Comparison of ENCODE assay signal across 13 mouse cellular contexts in genomic region chr2:30257699-30258460, GRCm38 (mm10). TPM values are rescaled to one million over a fixed set of nuclear protein-coding genes. Genes with fewer than 3 reads are reported as not detected.
A peak's percentile ranks its signal among the peaks of the same experiment; 100 is the strongest.
DNase-seq lines count a peak whose midpoint lies in the region; ATAC-seq and TF ChIP-seq lines count a peak whose summit lies in the region.
"Had no signal": no experiment of that assay in that cellular context is flagged by ENCODE, and none has a peak within 500 bp of the region (broad histone marks: within the 10 kb centered on the region; RNA-seq: fewer than 3 reads in every experiment).

No protein-coding gene starts in this region.

- no peaks in the 10 kb centered on the region for H3K27me3 ChIP-seq in heart, embryonic 10.5 days (ENCODE audit: insufficient read depth, poor library complexity, severe bottlenecking)
- H3K27me3 ChIP-seq in lung, embryonic 15.5 days, result no peaks in the 10 kb centered on the region
- no peaks in the 10 kb centered on the region for H3K27me3 ChIP-seq in heart, embryonic 13.5 days (replicated peaks)
- no peaks in the 10 kb centered on the region for H3K27me3 ChIP-seq in small intestine, adult 2 months (ENCODE audit: control insufficient read depth, insufficient read depth, low read length)

- TF ChIP-seq POLR2A in lung, adult 2 months (IDR thresholded peaks at IDR 0.05; ENCODE audit: borderline replicate concordance, extremely low read depth, low read depth, low read length), result no peak
- no peak for TF ChIP-seq POLR2A in small intestine, adult 2 months (IDR thresholded peaks at IDR 0.05; ENCODE audit: low read depth, low read length)

- H3K4me2 ChIP-seq in lung, embryonic 15.5 days, result no peak overlapping the region
- H3K4me2 ChIP-seq in heart, embryonic 13.5 days, result peak overlapping the region; percentile 18; the same call in 1 of the 2 replicates

- no peak overlapping the region for H3K4me3 ChIP-seq in heart, embryonic 10.5 days
- H3K4me3 ChIP-seq in lung, embryonic 15.5 days, result no peak overlapping the region
- H3K4me3 ChIP-seq in lung, adult 2 months (replicated peaks; ENCODE audit: extremely low read depth, low read depth, low read length), result no peak overlapping the region
- H3K4me3 ChIP-seq in heart, embryonic 13.5 days, result no peak overlapping the region
- no peak overlapping the region for H3K4me3 ChIP-seq in small intestine, adult 2 months (ENCODE audit: low read depth, low read length)

- H3K27ac ChIP-seq in heart, embryonic 10.5 days, result peak overlapping the region; percentile 42
- H3K27ac ChIP-seq in lung, embryonic 15.5 days, result 0 out of 2 replicates have a peak overlapping the region, but pooled peaks have one; percentile 11
- peak overlapping the region; percentile 74 for H3K27ac ChIP-seq in heart, embryonic 13.5 days (replicated peaks)
- peak overlapping the region; percentile 80 for H3K27ac ChIP-seq in small intestine, adult 2 months (ENCODE audit: insufficient read depth, low read depth, low read length)

- intact Hi-C loops in heart, postnatal 14 days (cut with DNase I), result loop anchor here (1.0 kb wide), 1 partner anchor 16 kb away; no protein-coding TSS in a partner anchor

- DNase-seq in heart, embryonic 10.5 days (ENCODE audit: low spot score), result no peak
- no peak for DNase-seq in heart, postnatal 14 days
- DNase-seq in lung, adult 2 months, result no peak
- DNase-seq in frontal cortex, postnatal 14 days (ENCODE audit: low spot score in 2 of 2), result no peak
- no peak for DNase-seq in gastrocnemius, adult 18-20 months (ENCODE audit: low spot score)
- DNase-seq: cerebellum, postnatal 36 days; retina, postnatal 1 day had no signal

- H3K4me1 ChIP-seq in heart, embryonic 10.5 days, result peaks cover 30% of the 10 kb centered on the region
- peaks cover 2% of the 10 kb centered on the region; the same call in 1 of the 2 replicates for H3K4me1 ChIP-seq in lung, embryonic 15.5 days
- H3K4me1 ChIP-seq in lung, adult 2 months (ENCODE audit: control insufficient read depth, insufficient read depth, low read length), result peaks cover 20% of the 10 kb centered on the region
- peaks cover 48% of the 10 kb centered on the region for H3K4me1 ChIP-seq in heart, embryonic 13.5 days
- peaks cover 12% of the 10 kb centered on the region for H3K4me1 ChIP-seq in small intestine, adult 2 months (ENCODE audit: control insufficient read depth, insufficient read depth, insufficient read length, low read length)

- no peak for TF ChIP-seq CTCF in lung, adult 2 months (IDR thresholded peaks at IDR 0.05; ENCODE audit: insufficient read depth, low read length)
- no peak for TF ChIP-seq CTCF in small intestine, adult 2 months (IDR thresholded peaks at IDR 0.05; ENCODE audit: extremely low read depth, insufficient read length, insufficient replicate concordance, low read depth, low read length)

- H3K9me3 ChIP-seq in heart, embryonic 10.5 days, result no peaks in the 10 kb centered on the region
- H3K9me3 ChIP-seq in lung, embryonic 15.5 days, result no peaks in the 10 kb centered on the region
- H3K9me3 ChIP-seq in heart, embryonic 13.5 days, result no peaks in the 10 kb centered on the region

- WGBS in heart, embryonic 10.5 days, result 88% methylated on average over 7 of the region's 7 CpGs
- 73% methylated on average over 7 of the region's 7 CpGs for WGBS in lung, embryonic 15.5 days
- WGBS in lung, adult 2 months, result 55% methylated on average over 7 of the region's 7 CpGs
- WGBS in heart, embryonic 13.5 days, result 73% methylated on average over 7 of the region's 7 CpGs
- 74% methylated on average over 7 of the region's 7 CpGs for WGBS in small intestine, adult 2 months

- H3K9ac ChIP-seq in lung, embryonic 15.5 days, result no peak overlapping the region
- peak overlapping the region; percentile 42; the same call in 1 of the 2 replicates for H3K9ac ChIP-seq in heart, embryonic 13.5 days

- ATAC-seq in lung, embryonic 15.5 days (ENCODE audit: borderline replicate concordance, extremely low read depth, low FRiP score, low TSS enrichment), result no peak
- ATAC-seq in heart, embryonic 13.5 days (ENCODE audit: extremely low read depth, insufficient number of reproducible peaks, low FRiP score, low TSS enrichment), result no peak

- H3K36me3 ChIP-seq in heart, embryonic 10.5 days, result peaks cover 88% of the 10 kb centered on the region
- peaks cover 57% of the 10 kb centered on the region for H3K36me3 ChIP-seq in lung, embryonic 15.5 days
- peaks cover 94% of the 10 kb centered on the region for H3K36me3 ChIP-seq in heart, embryonic 13.5 days
- H3K36me3 ChIP-seq in small intestine, adult 2 months (ENCODE audit: control insufficient read depth, insufficient read depth, low read length), result peaks cover 53% of the 10 kb centered on the region

RNA-seq across cellular contexts. Expression of gene Phyhd1, which starts 8.1 kb away (rescaled TPM):
- polyA plus RNA-seq in heart, embryonic 10.5 days (2016; fragmentation: Nextera tagmentation; extraction: Ambion mirVana), result 4.4 and 5.2 TPM in 2 replicates
- 10 to 100 TPM; 50.1 to 66.9 TPM for total RNA-seq in heart, postnatal 14 days (2021)
- 7.1 and 7.3 TPM in 2 replicates for polyA plus RNA-seq in lung, embryonic 15.5 days (2015; fragmentation: Nextera tagmentation; extraction: Ambion mirVana)
- 16.0 and 23.9 TPM in 2 replicates for polyA plus RNA-seq in lung, adult 2 months (2012; rRNA removed)
- polyA plus RNA-seq in heart, embryonic 13.5 days (2015; fragmentation: Nextera tagmentation; extraction: Ambion mirVana), result 7.0 and 8.2 TPM in 2 replicates
- 2.4 and 3.8 TPM in 2 replicates for polyA plus RNA-seq in small intestine, adult 2 months (2012; rRNA removed)
- total RNA-seq in gastrocnemius, adult 18-20 months (2021), result 10 to 100 TPM; 10.4 to 18.7 TPM

RNA-seq across cellular contexts. Expression of gene Gm28035, which starts 17.5 kb away (rescaled TPM):
- 0.14 and 0.19 TPM in 2 replicates for polyA plus RNA-seq in heart, embryonic 10.5 days (2016; fragmentation: Nextera tagmentation; extraction: Ambion mirVana)
- total RNA-seq in heart, postnatal 14 days (2021), result 1 to 10 TPM; 4.1 to 4.6 TPM
- 0.10 and 0.25 TPM in 2 replicates for polyA plus RNA-seq in lung, embryonic 15.5 days (2015; fragmentation: Nextera tagmentation; extraction: Ambion mirVana)
- polyA plus RNA-seq in lung, adult 2 months (2012; rRNA removed), result 11.6 and 18.8 TPM in 2 replicates
- 0.19 and 0.27 TPM in 2 replicates for polyA plus RNA-seq in heart, embryonic 13.5 days (2015; fragmentation: Nextera tagmentation; extraction: Ambion mirVana)
- polyA plus RNA-seq in small intestine, adult 2 months (2012; rRNA removed), result 3.1 and 6.1 TPM in 2 replicates
- total RNA-seq in gastrocnemius, adult 18-20 months (2021), result 1 to 10 TPM in 1 of 2 experiments, under 1 TPM in 1; 0.55 to 1.2 TPM

RNA-seq across cellular contexts. Expression of gene Lrrc8a, which starts 20.4 kb away (rescaled TPM):
- polyA plus RNA-seq in heart, embryonic 10.5 days (2016; fragmentation: Nextera tagmentation; extraction: Ambion mirVana), result 20.2 and 34.4 TPM in 2 replicates
- total RNA-seq in heart, postnatal 14 days (2021), result 10 to 100 TPM; 90.1 to 90.5 TPM
- polyA plus RNA-seq in lung, embryonic 15.5 days (2015; fragmentation: Nextera tagmentation; extraction: Ambion mirVana), result 39.1 and 40.9 TPM in 2 replicates
- polyA plus RNA-seq in lung, adult 2 months (2012; rRNA removed), result 56.5 and 66.7 TPM in 2 replicates
- 39.6 and 41.9 TPM in 2 replicates for polyA plus RNA-seq in heart, embryonic 13.5 days (2015; fragmentation: Nextera tagmentation; extraction: Ambion mirVana)
- 17.9 and 27.4 TPM in 2 replicates for polyA plus RNA-seq in small intestine, adult 2 months (2012; rRNA removed)
- total RNA-seq in gastrocnemius, adult 18-20 months (2021), result 10 to 100 TPM; 24.5 to 28.4 TPM

RNA-seq across cellular contexts. Expression of gene Gm28038, which starts 23.0 kb away (rescaled TPM):
- not detected in 2 replicates for polyA plus RNA-seq in heart, embryonic 10.5 days (2016; fragmentation: Nextera tagmentation; extraction: Ambion mirVana)
- 1 to 10 TPM in 1 of 2 experiments, not detected in 1; 2.2 TPM for total RNA-seq in heart, postnatal 14 days (2021)
- not detected in 2 replicates for polyA plus RNA-seq in lung, embryonic 15.5 days (2015; fragmentation: Nextera tagmentation; extraction: Ambion mirVana)
- polyA plus RNA-seq in lung, adult 2 months (2012; rRNA removed), result not detected in 2 replicates
- polyA plus RNA-seq in heart, embryonic 13.5 days (2015; fragmentation: Nextera tagmentation; extraction: Ambion mirVana), result not detected in 2 replicates
- not detected in 2 replicates for polyA plus RNA-seq in small intestine, adult 2 months (2012; rRNA removed)
- total RNA-seq in gastrocnemius, adult 18-20 months (2021), result 1 to 10 TPM in 1 of 2 experiments, not detected in 1; 1.1 TPM
- total RNA-seq: left cerebral cortex, postnatal 10 days had no signal
- polyA plus RNA-seq: brain, embryonic 14.5 days; stomach, embryonic 14.5 days had no signal

RNA-seq across cellular contexts. Expression of gene Dolk, which starts 28.3 kb away (rescaled TPM):
- 29.3 and 31.7 TPM in 2 replicates for polyA plus RNA-seq in heart, embryonic 10.5 days (2016; fragmentation: Nextera tagmentation; extraction: Ambion mirVana)
- 10 to 100 TPM; 24.5 to 24.7 TPM for total RNA-seq in heart, postnatal 14 days (2021)
- polyA plus RNA-seq in lung, embryonic 15.5 days (2015; fragmentation: Nextera tagmentation; extraction: Ambion mirVana), result 28.8 and 31.9 TPM in 2 replicates
- polyA plus RNA-seq in lung, adult 2 months (2012; rRNA removed), result 21.1 and 22.2 TPM in 2 replicates
- 27.8 and 30.3 TPM in 2 replicates for polyA plus RNA-seq in heart, embryonic 13.5 days (2015; fragmentation: Nextera tagmentation; extraction: Ambion mirVana)
- 14.1 and 14.8 TPM in 2 replicates for polyA plus RNA-seq in small intestine, adult 2 months (2012; rRNA removed)
- 10 to 100 TPM; 20.9 to 22.4 TPM for total RNA-seq in gastrocnemius, adult 18-20 months (2021)

Comparison
In these comparisons a context has a peak if more than half of its experiments do, and no peak if none do; other contexts are left out.
1. H3K27ac ChIP-seq: peak in every context shown above with its lines; median percentile 80 in small intestine, adult 2 months; 74 in heart, embryonic 13.5 days; 42 in heart, embryonic 10.5 days; 11 in lung, embryonic 15.5 days.